Mouse (Mus musculus): ENCODE results near the gene Hsf2bp. TPM values are rescaled to one million over a fixed set of nuclear protein-coding genes. Genes with fewer than 3 reads are reported as not detected.

Gene Hsf2bp
- total RNA-seq, 1 experiment from 2014 or later = 1.2 TPM

DNA sequence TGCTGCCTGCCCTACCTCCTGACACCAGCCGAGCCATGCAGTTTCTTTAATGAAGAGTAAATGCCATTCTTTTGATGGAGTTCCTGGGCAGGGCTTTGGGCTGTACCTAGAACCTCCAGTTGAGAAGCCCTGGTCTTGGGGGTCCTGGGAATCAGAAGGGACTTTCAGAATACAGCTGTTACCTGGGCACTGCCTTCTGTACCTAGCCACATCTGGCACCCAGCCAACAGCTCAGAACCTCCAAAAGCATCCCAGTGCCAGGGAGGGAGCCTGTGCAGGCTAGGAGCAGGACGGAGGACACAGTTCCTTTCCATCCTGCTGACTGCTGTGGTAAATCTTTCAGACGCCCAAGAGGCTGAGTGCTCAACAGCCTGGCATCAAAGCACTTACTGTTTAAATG is 100.3 kb downstream of the Hsf2bp start:
- DNase-seq = no peak

DNA sequence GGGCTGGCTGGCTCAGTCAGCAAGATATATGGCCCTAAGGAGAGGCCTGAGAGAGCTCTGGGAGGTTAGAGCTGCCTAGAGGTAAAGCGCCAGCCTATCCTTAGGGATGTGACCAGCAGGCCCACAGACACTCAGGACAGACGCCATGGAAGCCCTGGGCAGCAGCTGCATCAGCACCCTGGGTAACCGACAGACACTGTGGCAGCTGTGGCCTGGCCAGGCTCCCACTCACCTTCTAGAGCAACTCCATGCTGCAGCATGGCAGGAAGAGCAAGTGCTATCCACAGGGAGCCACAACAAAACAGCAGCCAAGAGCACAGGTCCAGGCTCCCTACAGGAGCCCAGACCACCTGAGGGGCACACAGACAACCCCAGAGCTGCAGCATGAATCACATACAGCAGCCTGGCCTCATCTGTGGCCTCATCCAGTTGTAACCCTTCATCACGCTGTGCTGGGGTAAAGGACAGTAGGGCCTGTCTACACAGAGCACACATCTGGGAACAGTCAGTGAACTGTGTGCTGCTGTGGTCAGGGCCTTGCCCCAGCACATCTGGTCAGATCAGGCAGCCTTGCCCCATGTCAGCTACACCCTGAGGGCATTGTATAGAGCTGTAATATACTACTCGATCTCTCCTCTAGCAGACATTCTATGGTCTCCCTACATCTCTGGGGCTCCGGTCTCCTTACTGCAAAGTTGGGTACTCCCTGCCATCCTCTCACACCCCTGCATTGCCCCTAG is 100.9 kb downstream of the Hsf2bp start:
- DNase-seq = no peak

DNA sequence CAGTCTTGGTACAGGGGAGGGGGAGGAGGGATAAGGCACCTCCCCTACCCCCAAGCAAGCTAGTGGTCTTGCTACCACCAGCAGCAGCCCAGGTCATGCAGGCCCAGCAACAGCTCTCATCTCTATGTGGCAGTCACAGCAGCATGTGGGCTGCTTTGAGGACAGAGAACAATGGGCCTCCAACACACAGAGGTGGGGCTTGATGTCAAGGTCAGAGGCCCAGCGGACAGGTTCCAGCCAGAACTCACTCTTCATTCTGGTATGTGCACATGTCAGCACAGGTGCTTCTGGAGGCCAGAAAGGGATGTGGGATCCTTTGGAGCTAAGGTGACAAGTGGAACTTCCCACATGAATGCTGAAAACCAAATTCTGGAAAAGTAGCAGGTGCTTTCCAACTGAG is 102.2 kb downstream of the Hsf2bp start:
- DNase-seq = no peak

DNA sequence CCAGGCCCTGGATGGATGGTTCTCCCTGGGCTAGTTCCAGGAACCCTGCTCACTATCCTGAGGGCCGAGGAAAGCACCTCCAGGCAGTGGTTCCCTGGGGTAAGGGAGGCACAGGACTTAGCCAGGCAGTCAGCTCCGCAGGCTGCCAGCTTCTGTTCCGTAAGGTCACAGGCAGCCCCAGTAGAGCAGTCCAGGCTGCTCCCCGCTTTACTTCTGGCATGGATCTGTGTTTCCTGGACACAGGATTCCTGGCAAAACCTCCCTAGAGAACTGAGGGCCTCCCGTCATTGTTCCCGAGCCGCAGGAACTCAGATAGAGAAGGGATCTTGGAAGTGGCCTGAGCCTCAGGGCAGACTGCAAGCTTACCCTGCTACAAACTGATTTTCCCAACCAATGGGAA is 104.7 kb downstream of the Hsf2bp start:
- peak; percentile 13 for DNase-seq

DNA sequence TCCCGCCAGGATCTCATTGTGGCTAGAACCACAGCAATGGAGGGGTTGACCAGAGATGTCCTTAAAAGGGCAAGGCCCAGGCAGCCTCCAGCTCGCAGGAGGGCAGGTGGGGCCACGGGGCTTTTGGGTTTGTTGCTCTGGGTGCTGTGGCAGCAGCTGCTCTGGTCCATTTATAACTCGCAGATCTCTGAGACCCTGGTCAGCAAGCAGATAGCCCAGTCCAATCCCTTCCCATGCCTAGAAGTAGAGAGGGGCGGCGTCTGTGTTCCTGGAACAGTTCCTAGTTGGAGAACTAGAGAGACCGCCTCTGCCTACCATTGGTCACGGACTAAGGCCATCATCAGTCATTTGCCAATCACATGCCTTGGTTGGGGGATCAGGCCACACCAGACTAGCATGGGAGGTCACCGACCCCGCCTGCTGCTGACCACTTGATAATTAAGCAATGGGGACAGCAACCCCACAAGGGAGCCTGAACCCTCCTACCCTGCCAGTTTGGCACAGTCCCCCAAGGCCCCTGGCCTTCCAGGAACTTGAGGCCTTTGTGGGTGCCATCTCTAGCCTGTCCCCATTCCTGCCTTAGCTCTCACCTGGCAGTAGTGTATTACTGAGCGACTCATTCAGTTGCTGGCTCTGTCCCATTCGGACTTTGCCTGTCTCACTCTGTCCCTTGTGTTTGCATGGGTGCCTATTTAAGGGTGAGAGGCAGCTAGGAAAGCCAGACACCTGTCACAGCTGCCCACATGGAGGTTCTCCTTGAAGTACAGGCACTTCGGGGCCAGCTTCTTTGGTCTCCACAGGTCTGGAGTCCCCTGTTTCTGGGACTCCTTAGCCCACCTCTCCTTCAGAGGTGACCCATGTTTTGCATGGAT is 106.1 kb downstream of the Hsf2bp start:
- DNase-seq = no peak

DNA sequence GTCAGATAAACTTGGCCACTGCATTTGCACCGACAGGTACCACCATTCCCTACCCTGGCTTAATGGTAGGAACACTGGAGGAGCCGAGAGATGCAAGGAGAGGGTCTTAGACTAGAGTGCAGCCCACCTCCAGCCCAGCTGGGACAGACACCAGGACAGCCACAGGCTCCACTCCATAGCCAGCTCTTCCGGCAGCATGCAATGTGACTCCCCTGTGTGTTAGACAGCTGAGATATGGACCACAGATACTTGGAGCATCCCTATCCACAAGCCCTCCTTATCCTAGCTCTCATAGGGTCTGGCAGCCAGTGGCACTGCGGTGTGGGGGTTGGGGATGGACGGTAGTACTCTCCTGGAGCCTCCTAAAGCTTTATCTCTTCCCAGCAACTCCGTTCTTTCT is 107.1 kb downstream of the Hsf2bp start:
- no peak for DNase-seq

DNA sequence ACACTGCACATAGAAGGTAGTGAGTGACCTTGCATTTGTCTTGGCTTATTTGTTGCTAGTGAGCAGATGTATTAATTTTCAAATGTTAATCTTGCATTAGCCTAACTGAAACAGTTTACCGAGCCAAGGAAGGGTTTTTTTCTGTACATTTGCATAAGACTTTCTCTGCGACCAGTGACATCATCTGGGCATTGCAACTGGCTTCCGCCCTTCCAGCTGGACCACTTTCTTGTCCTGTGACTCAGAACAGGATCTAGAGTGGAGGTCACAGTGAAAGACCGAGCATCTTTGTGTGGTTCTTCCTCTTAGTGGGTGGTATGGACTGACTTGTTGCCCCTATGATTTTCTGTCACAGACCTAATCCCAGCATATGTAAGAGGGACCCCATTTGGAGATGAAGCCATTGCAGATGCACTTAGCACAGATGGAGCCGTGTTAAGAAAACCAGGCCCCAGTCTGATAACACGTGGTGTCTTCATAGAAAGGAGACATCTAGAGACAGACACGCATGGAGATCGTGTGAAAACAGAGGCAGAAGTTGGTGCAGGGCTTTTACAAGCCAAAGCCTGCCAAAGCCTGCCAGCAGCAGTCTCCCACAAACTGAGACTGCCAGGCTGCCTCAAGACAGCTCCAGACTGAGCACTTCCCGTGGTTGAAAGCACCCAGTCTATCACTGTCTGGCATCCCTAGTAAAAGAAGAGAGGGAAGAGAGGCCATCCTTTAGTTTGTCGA is 108.1 kb downstream of the Hsf2bp start:
- DNase-seq = no peak

DNA sequence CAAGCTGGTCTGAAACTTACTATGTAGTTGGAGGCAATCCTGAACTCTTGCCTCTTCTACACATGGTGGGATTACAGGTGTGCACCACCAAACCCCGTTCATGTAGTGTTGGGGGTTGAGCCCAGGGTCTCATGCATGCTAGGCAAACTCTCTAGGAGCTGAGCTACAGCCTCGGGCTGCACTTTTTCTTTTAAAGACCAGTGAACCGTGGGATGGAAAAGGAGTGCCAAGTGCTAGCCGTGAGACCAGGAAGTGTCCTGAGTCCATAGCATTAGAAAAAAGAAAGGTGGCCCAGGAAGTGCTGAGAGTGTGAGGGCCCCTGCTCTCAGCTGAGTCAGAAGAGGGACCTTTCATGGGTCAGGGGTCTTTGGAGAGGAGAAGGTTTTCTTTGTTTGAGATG is 111.9 kb downstream of the Hsf2bp start:
- DNase-seq = no peak

DNA sequence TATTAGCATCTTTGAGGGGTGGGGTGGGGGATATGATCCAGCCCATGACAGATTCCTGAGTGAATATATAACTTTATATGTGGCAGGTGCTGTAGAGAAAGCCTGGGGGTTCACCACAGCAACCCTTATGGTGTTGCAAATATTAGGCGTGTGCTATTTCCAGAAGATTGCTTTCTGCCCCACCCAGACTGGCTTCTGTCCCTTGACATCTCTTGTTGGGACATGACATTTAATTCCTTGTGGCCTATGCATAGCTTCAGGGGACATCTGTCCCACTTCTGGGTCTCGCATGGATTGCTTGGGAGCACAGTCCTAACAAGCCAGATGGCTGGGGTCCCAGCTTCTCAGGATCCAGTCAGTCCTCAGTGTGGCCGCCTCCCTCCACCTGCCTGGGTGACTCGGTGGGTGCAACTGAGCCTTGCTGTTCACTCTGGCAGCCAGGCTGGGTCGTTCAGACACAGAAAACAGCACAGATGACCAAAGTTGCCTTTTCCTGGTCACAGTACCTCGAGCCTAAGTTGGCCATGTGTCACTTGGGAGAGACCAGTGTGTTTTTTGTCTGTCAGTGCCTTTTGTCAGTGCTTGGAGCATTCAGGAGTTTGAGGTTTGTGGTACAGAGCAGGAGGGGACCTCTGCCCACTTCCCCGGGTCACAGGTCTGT is 112.7 kb downstream of the Hsf2bp start:
- DNase-seq = no peak

DNA sequence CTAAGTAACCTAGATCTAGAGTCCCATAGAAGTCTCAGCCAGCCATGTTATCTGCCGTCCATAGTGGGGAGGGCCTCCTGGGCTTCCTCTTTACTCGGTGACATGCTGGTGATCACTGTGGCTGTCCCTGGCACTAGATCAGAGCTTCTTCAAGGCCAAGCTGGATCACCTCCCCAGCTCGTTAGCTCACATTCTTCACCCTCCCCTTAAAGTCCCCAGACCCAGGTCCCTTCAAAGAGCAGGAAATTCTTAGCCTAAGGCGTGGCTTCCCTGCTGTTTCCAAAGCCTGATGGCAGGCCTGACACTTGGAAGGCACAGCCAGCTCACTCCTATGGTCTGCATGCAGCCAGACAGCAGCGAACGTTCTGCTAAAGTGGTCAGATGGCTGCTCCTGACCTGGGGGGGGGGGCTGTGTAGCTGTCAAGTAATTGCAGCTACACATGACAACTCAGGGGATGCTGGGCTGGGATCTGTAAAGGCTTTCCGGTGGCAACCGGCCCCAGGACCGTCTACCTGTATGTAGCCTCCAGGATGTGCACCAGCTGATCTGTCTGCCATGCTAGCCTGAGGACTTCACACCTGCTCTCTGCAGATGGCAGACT is 115.5 kb downstream of the Hsf2bp start:
- DNase-seq = no peak

DNA sequence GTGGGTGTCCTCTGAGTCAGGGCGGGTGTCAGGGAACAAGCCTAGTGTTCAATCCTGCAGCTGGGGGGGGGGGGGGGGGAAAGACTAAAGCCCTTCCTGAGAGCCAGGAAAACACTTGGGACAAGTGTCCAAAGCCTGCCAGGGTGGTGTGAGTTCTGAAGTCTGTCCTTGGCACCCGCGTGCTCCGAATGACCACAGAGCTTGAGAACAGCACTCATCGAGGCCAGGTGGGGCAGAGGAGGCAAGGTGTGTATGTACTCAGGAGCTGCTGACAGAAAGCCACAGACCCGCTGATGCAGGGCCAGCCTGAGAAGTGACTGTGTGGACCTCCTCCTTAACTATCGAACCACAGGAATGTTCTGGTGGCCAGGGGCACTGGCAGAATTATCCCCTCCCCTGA is 116.5 kb downstream of the Hsf2bp start:
- no peak for DNase-seq

DNA sequence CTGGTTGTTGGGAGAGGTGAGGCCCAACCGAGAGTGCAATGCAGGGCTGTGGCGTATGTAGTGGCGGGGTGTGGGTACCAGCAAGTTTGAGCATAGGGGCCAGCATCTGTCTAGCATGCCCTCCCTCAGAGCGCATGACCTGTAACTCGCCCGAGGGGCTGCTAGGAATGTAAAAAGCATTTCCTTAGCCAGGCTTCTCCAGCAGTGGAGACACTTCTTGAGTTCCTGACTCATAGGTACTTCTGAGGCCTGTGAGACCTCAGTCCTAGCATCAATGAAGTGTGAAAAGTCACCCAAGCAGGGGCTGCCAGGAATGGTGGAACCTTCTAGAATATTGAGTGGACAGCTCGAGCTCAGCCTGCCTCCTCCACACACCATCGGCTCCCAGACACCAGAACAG is 117.8 kb downstream of the Hsf2bp start:
- no peak for DNase-seq

DNA sequence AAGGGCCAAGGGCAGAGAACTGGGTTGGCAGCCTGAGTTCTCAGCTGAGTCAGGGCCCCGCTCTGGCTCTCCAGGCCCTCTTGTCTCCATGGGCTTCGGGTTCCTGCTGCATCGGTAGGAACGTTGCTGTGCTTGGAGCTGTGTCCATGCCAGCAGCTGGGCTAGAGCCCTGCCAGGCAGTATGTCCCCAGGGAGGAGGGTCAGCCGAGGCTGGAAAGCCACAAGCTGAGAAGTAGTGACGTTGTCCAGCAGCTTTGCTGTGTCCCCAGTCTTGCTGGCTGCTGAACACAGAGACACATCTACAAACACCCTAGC is 119.7 kb downstream of the Hsf2bp start:
- DNase-seq = peak; percentile 41

DNA sequence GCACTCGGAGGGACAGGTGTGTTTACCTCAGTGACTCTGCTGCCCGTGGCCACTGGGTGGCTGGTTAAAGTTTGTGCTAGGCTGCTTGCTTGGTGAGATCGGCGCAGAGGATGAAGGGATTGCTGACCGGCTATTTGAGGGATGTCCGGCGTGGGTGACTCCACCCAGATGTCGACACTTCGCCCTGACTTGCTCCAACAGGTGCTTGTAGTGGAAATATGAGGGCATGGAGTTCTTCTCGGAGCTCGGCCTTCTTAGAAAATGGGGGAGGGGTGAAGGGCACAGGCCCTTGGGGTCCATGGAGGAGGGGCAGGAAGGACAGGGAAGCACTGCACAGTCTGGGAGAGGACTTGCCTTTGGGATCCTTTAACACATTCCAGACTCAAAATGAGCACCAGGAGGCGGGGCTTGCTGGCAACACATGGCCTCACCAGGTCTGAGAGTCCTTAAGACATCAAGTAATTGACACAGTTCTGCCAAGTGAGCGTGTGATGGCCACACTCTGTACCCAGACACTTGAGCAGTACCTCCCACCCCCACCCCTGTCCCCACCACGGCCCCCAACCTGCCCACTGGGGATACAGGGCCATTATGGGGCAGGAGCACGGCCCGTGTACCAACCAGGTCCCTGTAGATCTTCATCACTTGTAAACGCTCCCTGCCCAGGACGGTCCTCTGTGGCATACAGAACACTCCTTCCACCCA is 120.2 kb downstream of the Hsf2bp start:
- no peak for DNase-seq

DNA sequence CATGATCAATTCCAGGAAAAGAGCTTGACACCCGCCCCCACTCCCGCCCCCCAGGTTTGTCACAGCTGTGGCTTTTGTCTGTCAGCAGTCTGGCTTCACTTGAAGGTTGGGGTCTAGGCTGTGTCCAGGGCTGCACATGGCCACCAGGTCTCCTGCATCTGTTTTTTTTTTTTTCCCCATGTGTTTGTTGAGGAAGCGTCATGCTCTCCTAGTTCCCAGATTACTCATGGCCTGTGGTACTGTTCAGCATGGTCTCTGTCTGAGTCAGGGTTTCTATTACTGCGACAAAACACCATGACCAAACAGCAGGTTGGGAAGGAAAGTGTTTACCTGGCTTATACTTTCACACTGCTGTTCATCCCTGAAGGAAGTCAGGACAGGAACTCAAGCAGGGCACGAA is 121.8 kb downstream of the Hsf2bp start:
- no peak for DNase-seq

DNA sequence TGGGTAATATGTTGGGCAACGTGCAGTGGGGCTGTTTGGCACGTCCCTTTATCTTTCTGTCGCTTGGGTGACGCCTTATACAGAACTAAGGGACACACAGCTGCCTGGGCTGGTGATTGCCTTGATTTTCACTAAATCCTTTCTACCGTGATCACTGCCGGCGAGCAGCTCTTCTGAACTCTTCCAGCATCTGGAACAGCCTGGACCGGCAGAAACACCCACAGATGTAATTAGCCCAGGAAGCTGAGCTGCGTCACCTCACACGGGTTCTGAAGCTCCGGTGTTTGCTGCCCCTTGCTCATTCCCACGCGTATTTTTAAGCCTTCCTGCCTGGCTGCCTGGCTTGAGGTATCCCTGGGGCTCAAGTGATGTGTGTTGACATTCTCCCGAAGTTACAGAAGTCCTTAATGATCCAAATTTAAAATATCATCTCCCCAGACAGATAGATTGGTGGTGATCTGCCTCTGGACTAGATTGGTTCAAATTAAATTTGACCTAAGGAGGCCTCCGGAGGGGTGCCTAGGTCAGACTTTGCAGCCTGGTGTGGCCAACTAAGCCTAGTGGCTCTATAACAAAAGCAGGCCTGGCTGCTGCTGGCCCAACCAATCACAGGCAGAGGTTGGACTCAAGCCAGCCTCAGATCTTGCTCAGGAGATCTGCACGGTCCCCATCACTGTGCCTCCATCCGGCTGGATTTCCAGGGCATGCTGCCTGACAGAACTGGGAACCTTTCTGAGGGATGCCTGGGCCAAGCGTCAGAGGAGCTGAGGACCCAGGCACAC is 123.1 kb downstream of the Hsf2bp start:
- DNase-seq = no peak

DNA sequence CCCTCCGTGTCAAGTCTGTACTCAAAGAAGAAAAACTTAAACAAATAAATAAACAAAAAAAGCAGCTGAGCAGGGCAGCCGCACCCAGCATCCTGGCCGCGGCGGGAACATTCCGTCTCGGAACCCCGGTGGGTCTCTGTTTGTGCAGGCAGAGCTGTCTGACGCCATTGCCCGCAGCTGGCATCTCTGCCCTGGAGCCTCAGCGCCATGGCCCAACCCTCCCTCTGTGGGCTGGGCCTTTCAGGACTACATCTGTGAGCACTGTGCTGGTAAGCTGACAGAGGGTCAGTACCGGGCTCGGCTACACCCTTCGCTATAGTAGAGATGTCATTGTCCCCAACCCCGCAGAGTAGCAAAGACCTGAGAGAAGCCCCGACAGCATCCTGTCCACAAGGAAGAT is 123.8 kb downstream of the Hsf2bp start:
- DNase-seq = no peak

DNA sequence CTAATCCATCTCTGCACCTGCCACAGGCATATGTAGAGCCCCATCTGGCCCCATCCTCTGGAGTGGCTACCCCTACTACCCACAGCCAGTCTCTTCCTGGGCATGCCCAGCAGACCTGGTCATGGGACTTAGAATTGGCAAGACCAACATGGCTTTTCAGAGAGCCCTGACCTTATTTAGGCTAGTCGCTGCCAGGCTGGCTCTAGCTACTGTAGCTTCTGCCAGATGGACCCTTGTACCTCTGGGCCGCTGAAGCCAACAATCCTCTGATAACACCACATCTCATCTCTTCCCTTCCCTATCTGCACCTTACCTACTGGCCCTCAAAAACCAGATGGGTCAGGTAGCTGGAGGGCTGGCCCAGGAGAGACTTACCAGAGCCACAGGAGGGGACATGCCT is 127.2 kb downstream of the Hsf2bp start:
- DNase-seq = no peak

DNA sequence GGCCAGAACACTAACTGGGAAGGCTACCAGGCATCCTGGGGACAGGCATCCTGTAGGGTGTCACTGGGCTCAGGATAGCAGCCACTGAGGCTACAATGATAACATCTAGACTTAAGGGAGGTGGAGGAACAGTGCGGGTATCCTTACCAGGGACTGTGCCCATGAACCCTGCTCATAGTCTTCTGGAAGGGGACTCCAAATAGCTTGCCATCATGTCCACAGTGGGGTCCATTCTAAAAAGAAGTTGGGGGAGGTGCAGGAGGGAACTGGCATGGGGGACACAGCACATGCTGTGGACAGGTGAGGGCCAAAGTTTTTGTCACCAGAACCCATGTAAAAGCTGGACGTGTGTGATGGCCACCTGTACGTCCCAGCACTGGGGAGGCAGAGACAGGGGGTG is 129.7 kb downstream of the Hsf2bp start:
- no peak for DNase-seq

DNA sequence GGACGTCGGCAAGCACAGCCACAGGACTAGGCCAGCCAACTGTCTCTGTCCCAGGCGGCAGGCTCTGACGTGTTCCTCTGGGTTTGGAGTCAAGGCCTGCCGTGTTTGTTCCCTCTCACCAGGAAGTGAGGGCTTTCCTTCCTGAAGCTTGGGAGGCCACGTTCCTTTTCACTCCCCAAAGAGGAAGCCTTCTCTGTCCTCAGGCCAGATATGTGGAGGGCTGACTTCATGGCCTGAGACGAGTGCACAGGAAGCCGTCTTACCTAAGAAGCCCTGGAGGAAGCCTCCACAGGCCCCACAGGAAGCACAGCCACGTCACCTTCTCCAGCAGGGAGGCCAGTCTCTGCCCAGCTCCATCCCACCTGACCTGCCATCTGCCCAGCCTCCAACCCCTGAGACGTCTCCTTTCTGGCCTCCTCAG is 130.3 kb downstream of the Hsf2bp start:
- DNase-seq = no peak

Measured in adrenal gland, postnatal 25 days (tissue).